Mouse (Mus musculus) MEL (cell line): Measurements from ENCODE around the gene Pip5k1c. TPM values are rescaled to one million over a fixed set of nuclear protein-coding genes. Genes with fewer than 3 reads are reported as not detected.

Experiments
- DNase-seq: peaks from one replicate; pipeline ENCODE4 v3.0.0; 2011; ENCODE audit warnings: low read depth, low spot score
- H3K27ac ChIP-seq: 2 replicates; pipeline ENCODE4 v1.5.1; 2012; ENCODE audit warnings: low read depth, mild to moderate bottlenecking, control low read depth, low read length, moderate library complexity; ENCODE audit not compliant: control insufficient read depth
- H3K27me3 ChIP-seq, 2 experiments: fragments of 150-350 bp in 1 of 2; sonication (generic) in 1 of 2; 2 replicates each; pipeline ENCODE4 v1.6.1; 2012; ENCODE audit warnings: low read length in 2 of 2, mild to moderate bottlenecking in 2 of 2, improper control_type of control experiment in 1 of 2, moderate library complexity in 1 of 2; ENCODE audit not compliant: insufficient read depth in 2 of 2, control insufficient read depth in 1 of 2
- H3K36me3 ChIP-seq, 2 experiments: 2 replicates each; pipeline ENCODE4 v1.6.1; 2012 to 2014; ENCODE audit warnings: low read length in 2 of 2, improper control_type of control experiment in 1 of 2, inconsistent platforms in 1 of 2, mild to moderate bottlenecking in 1 of 2; ENCODE audit not compliant: insufficient read depth in 2 of 2, control insufficient read depth in 1 of 2
- H3K4me1 ChIP-seq, 2 experiments: fragments of 150-350 bp in 1 of 2; sonication (generic) in 1 of 2; 2 replicates each; pipeline ENCODE4 v1.6.1; 2012; ENCODE audit warnings: low read length in 2 of 2, improper control_type of control experiment in 1 of 2, mild to moderate bottlenecking in 1 of 2; ENCODE audit not compliant: insufficient read depth in 2 of 2, control insufficient read depth in 1 of 2
- H3K4me3 ChIP-seq, 2 experiments: fragments of 150-350 bp in 1 of 2; sonication (generic) in 1 of 2; 2 replicates each; pipeline ENCODE4 v1.5.1; 2012; ENCODE audit warnings: low read depth in 2 of 2, low read length in 2 of 2, mild to moderate bottlenecking in 2 of 2, moderate library complexity in 2 of 2, control low read depth in 1 of 2, improper control_type of control experiment in 1 of 2; ENCODE audit not compliant: control insufficient read depth in 1 of 2, insufficient read depth in 1 of 2
- H3K79me2 ChIP-seq: 2 replicates; pipeline ENCODE4 v1.6.1; 2012; ENCODE audit warnings: mild to moderate bottlenecking, low read length, moderate library complexity; ENCODE audit not compliant: control insufficient read depth, poor library complexity, insufficient read depth
- H3K9ac ChIP-seq: 2 replicates; pipeline ENCODE4 v1.6.1; 2012; ENCODE audit warnings: low read depth, mild to moderate bottlenecking, control low read depth, low read length, moderate library complexity; ENCODE audit not compliant: control insufficient read depth, poor library complexity, severe bottlenecking
- H3K9me3 ChIP-seq: fragments of 150-350 bp; sonication (generic); replicated peaks from 2 replicates; pipeline ENCODE4 v1.6.1; 2012; ENCODE audit warnings: mild to moderate bottlenecking, low read length, improper control_type of control experiment, moderate library complexity; ENCODE audit not compliant: insufficient read depth
- BHLHE40 ChIP-seq: IDR thresholded peaks from 2 replicates; pipeline ENCODE4 v1.6.1; 2012; ENCODE audit warnings: low read depth, mild to moderate bottlenecking, inconsistent platforms, low read length, improper control_type of control experiment, borderline replicate concordance
- CHD1 ChIP-seq: IDR thresholded peaks from 2 replicates; pipeline ENCODE4 v1.6.1; 2012; ENCODE audit warnings: low read depth, mild to moderate bottlenecking, inconsistent platforms, low read length, improper control_type of control experiment
- CTCF ChIP-seq, 3 experiments: IDR thresholded peaks in 2 of 3; conservative IDR thresholded peaks in 1 of 3; 2 replicates each; pipeline ENCODE4 v1.5.1; 2011 to 2012; ENCODE audit warnings: low read length in 3 of 3, low read depth in 2 of 3, mild to moderate bottlenecking in 2 of 3, improper control_type of control experiment in 1 of 3, inconsistent platforms in 1 of 3, mixed read lengths in 1 of 3, moderate library complexity in 1 of 3; ENCODE audit not compliant: control insufficient read depth in 1 of 3, insufficient read depth in 1 of 3, poor library complexity in 1 of 3, severe bottlenecking in 1 of 3
- E2F4 ChIP-seq: IDR thresholded peaks from 2 replicates; pipeline ENCODE4 v1.6.1; 2011; ENCODE audit warnings: low read depth, low read length, improper control_type of control experiment, borderline replicate concordance
- ELF1 ChIP-seq: IDR thresholded peaks from 2 replicates; pipeline ENCODE4 v1.6.1; 2014; ENCODE audit warnings: low read depth, mild to moderate bottlenecking, inconsistent platforms, low read length, improper control_type of control experiment, moderate library complexity
- EP300 ChIP-seq, 2 experiments: IDR thresholded peaks; 2 replicates each; pipeline ENCODE4 v1.6.1; 2011; ENCODE audit warnings: improper control_type of control experiment in 2 of 2, low read length in 2 of 2, low read depth in 1 of 2, mild to moderate bottlenecking in 1 of 2
- ETS1 ChIP-seq: IDR thresholded peaks from 2 replicates; pipeline ENCODE4 v1.6.1; 2012; ENCODE audit warnings: low read depth, mild to moderate bottlenecking, inconsistent platforms, low read length, improper control_type of control experiment, moderate library complexity
- GATA1 ChIP-seq: IDR thresholded peaks from 2 replicates; pipeline ENCODE4 v1.6.1; 2011; ENCODE audit warnings: low read depth, low read length, improper control_type of control experiment
- HCFC1 ChIP-seq: IDR thresholded peaks from 2 replicates; pipeline ENCODE4 v1.6.1; 2012; ENCODE audit warnings: low read depth, mild to moderate bottlenecking, inconsistent platforms, low read length, improper control_type of control experiment, moderate library complexity
- JUND ChIP-seq: IDR thresholded peaks from 2 replicates; pipeline ENCODE4 v1.6.1; 2011; ENCODE audit warnings: low read depth, mild to moderate bottlenecking, improper control_type of control experiment, low read length
- KAT2A ChIP-seq: conservative IDR thresholded peaks from 2 replicates; pipeline ENCODE4 v1.6.1; 2012; ENCODE audit warnings: low read depth, low read length, improper control_type of control experiment, inconsistent platforms
- MAX ChIP-seq: IDR thresholded peaks from 2 replicates; pipeline ENCODE4 v1.6.1; 2011; ENCODE audit warnings: low read length, improper control_type of control experiment
- MAZ ChIP-seq: IDR thresholded peaks from 2 replicates; pipeline ENCODE4 v1.6.1; 2012; ENCODE audit warnings: low read depth, mild to moderate bottlenecking, inconsistent platforms, low read length, improper control_type of control experiment
- MEF2A ChIP-seq: IDR thresholded peaks from 2 replicates; pipeline ENCODE4 v1.6.1; 2014; ENCODE audit warnings: low read depth, mild to moderate bottlenecking, inconsistent platforms, low read length, improper control_type of control experiment; ENCODE audit not compliant: poor library complexity, insufficient replicate concordance, severe bottlenecking; ENCODE audit errors: extremely low read depth
- MYC ChIP-seq: IDR thresholded peaks from 2 replicates; pipeline ENCODE4 v1.6.1; 2011; ENCODE audit warnings: low read depth, mild to moderate bottlenecking, low read length, improper control_type of control experiment, moderate library complexity
- NELFE ChIP-seq: IDR thresholded peaks from 2 replicates; pipeline ENCODE4 v1.6.1; 2011; ENCODE audit warnings: low read depth, low read length, improper control_type of control experiment
- NRF1 ChIP-seq: IDR thresholded peaks from 2 replicates; pipeline ENCODE4 v1.6.1; 2014; ENCODE audit warnings: low read depth, mild to moderate bottlenecking, inconsistent platforms, low read length, improper control_type of control experiment, moderate library complexity; ENCODE audit not compliant: poor library complexity, insufficient read depth, severe bottlenecking
- POLR2AphosphoS2 ChIP-seq: IDR thresholded peaks from 2 replicates; pipeline ENCODE4 v1.6.1; 2011; ENCODE audit warnings: low read length, improper control_type of control experiment
- POLR2AphosphoS5 ChIP-seq: IDR thresholded peaks from 2 replicates; pipeline ENCODE4 v1.6.1; 2012; ENCODE audit warnings: low read depth, borderline replicate concordance, mild to moderate bottlenecking, inconsistent platforms, low read length, moderate library complexity, mixed read lengths
- RCOR1 ChIP-seq: IDR thresholded peaks from 2 replicates; pipeline ENCODE4 v1.6.1; 2012; ENCODE audit warnings: low read depth, mild to moderate bottlenecking, inconsistent platforms, low read length, improper control_type of control experiment
- SIN3A ChIP-seq: IDR thresholded peaks from 2 replicates; pipeline ENCODE4 v1.6.1; 2012; ENCODE audit warnings: low read length, improper control_type of control experiment, inconsistent platforms
- TAL1 ChIP-seq: IDR thresholded peaks from 2 replicates; pipeline ENCODE4 v1.6.1; 2012; ENCODE audit warnings: mild to moderate bottlenecking, inconsistent platforms, low read length, moderate library complexity, mixed read lengths
- TBP ChIP-seq: IDR thresholded peaks from 2 replicates; pipeline ENCODE4 v1.8.0; 2011; ENCODE audit warnings: low read depth, low read length, improper control_type of control experiment
- TCF12 ChIP-seq: IDR thresholded peaks from 2 replicates; pipeline ENCODE4 v1.6.1; 2014; ENCODE audit warnings: low read depth, mild to moderate bottlenecking, inconsistent platforms, low read length, improper control_type of control experiment, moderate library complexity
- UBTF ChIP-seq: IDR thresholded peaks from 2 replicates; pipeline ENCODE4 v1.6.1; 2012; ENCODE audit warnings: low read depth, mild to moderate bottlenecking, inconsistent platforms, low read length, improper control_type of control experiment, moderate library complexity, borderline replicate concordance; ENCODE audit not compliant: insufficient read depth
- USF1 ChIP-seq: IDR thresholded peaks from 2 replicates; pipeline ENCODE4 v1.6.1; 2014; ENCODE audit warnings: low read depth, mild to moderate bottlenecking, inconsistent platforms, low read length, improper control_type of control experiment, moderate library complexity
- USF2 ChIP-seq, 2 experiments: IDR thresholded peaks; 2 replicates each; pipeline ENCODE4 v1.6.1; 2011 to 2012; ENCODE audit warnings: improper control_type of control experiment in 2 of 2, low read length in 2 of 2, borderline replicate concordance in 1 of 2, inconsistent platforms in 1 of 2, low read depth in 1 of 2, mild to moderate bottlenecking in 1 of 2; ENCODE audit not compliant: insufficient read depth in 1 of 2
- ZC3H11A ChIP-seq: IDR thresholded peaks from 2 replicates; pipeline ENCODE4 v1.6.1; 2012; ENCODE audit warnings: low read depth, mild to moderate bottlenecking, inconsistent platforms, low read length, improper control_type of control experiment
- ZKSCAN1 ChIP-seq: IDR thresholded peaks from 2 replicates; pipeline ENCODE4 v1.6.1; 2012; ENCODE audit warnings: low read depth, mild to moderate bottlenecking, inconsistent platforms, low read length, improper control_type of control experiment, moderate library complexity
- ZNF384 ChIP-seq: IDR thresholded peaks from 2 replicates; pipeline ENCODE4 v1.6.1; 2012; ENCODE audit warnings: low read depth, mild to moderate bottlenecking, inconsistent platforms, low read length, improper control_type of control experiment
- polyA plus RNA-seq, 2 experiments: library from polyadenylated mRNA; stranded (reverse) in 1 of 2; unstranded in 1 of 2; fragments of >175 nt in 1 of 2; fragments of >200 nt in 1 of 2; gene quantifications; 2 replicates each; pipeline versions ENCODE4 v1.2.1 to v1.2.4; 2012; ENCODE audit warnings: low replicate concordance in 2 of 2, low read depth in 1 of 2; ENCODE audit not compliant: insufficient read length in 2 of 2, insufficient read depth in 1 of 2, missing spikeins in 1 of 2
- total RNA-seq: library from RNA; depleted of rRNA; stranded (reverse); fragments of 300-350 nt; gene quantifications from 2 replicates; pipeline ENCODE4 v1.2.3, GENCODE M21; 2012

Pip5k1c gene
- total and polyA plus RNA-seq, 3 experiments = 14.4 to 40.5 TPM; not detected in 1

DNA sequence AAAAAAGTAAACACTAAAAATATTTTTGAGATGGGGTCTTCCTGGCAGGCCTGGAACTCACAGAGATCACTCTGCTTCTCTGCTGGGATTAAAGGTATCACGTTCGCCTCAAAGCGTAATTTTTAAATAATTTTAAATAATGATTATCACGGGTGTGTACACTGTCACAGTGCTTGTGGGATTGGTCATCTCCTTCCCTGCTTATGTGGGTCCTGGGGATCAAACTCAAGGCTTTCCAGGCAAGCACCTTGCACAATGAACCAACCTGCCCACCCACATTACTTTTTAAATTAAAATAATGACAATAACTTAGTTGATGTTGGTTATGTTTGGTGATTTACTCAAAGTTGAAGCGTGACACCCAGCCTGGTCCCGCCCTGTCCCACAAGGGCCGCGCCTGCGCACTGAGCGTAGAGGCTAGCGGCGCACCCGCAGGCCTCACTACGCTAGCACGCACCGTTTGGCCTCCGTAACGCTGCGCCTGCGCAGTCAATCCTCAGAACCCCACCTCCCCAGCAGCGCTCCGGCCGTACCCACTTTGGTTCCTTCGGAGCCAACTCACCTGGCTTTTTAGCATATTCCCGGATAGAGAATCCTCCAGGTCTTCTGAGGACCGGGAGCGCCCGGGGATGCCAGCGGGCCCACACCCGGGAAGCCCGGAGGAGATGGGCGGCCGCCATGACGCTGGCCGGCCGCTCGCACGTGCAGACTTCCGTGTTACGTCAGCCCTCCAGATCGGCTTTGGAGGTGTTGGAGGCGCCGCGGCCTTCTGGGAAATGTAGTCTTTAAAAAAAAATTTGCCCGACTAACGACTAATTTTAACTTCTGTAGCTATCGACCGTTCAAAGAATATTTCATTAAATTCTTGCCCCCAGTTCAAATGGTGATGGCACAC, 26.3 kb upstream of the Pip5k1c start, which contains the start of the genes Mrpl54 and Apba3 (continued):
- no peak for TF ChIP-seq ZKSCAN1
- no peak for TF ChIP-seq CTCF (IDR thresholded peaks at IDR 0.05 in 2 of 3, conservative IDR thresholded peaks at IDR 0.05 in 1 of 3; ENCODE audit: control insufficient read depth in 1 of 3, insufficient read depth in 1 of 3, low read depth in 2 of 3, low read length in 3 of 3, poor library complexity in 1 of 3, severe bottlenecking in 1 of 3)
- peak; percentile 84 for TF ChIP-seq KAT2A
- peak; percentile 98 for TF ChIP-seq MYC
- TF ChIP-seq CHD1 = no peak
- TF ChIP-seq USF1 = no peak
- TF ChIP-seq EP300 (IDR thresholded peaks at IDR 0.05; ENCODE audit: low read depth in 1 of 2, low read length in 2 of 2) = no peak

DNA sequence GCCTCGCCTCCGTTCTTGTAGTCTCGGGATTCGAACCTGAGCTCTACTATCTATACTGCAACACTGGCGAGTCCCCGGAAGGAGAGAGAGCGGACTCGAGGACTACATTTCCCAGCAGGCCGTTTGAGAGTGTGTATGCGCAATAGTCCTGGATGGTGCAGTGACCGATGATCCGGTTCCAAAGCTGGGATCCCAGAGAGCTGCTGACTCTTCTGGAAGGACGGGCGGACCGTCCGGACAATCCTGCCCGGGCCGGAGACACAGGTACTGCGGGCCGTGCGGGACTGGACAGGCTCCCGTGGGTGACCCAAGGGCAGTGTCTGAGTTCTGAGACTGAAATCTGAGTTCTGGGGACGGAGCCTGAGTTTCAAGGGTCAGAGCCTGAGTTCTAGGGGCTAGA, 24.7 kb upstream of the Pip5k1c start:
- H3K79me2 ChIP-seq = peaks cover 21% of the 10 kb centered on the region
- no peak overlapping the region for H3K27ac ChIP-seq
- peak overlapping the region; percentile 81 to 100 for H3K4me3 ChIP-seq
- H3K9ac ChIP-seq = peak overlapping the region; percentile 81
- peaks cover 4 to 18% of the 10 kb centered on the region in 2 experiments; a peak in 3 of 4 replicates for H3K4me1 ChIP-seq
- no peaks in the 10 kb centered on the region for H3K27me3 ChIP-seq
- H3K36me3 ChIP-seq = peaks cover 0 to 2% of the 10 kb centered on the region in 2 experiments; a peak in 2 of 4 replicates
- DNase-seq = peak; percentile 93
- no peaks in the 10 kb centered on the region for H3K9me3 ChIP-seq
- TF ChIP-seq TBP = peak; percentile 65
- no peak for TF ChIP-seq RCOR1
- TF ChIP-seq MAX = no peak
- peak; percentile 35; the same call in 1 of the 2 replicates for TF ChIP-seq POLR2AphosphoS2
- no peak for TF ChIP-seq ETS1
- peak; percentile 87; the same call in 1 of the 2 replicates for TF ChIP-seq KAT2A
- TF ChIP-seq POLR2AphosphoS5 = no peak
- no peak for TF ChIP-seq USF1
- no peak for TF ChIP-seq UBTF
- peak; percentile 46; the same call in 1 of the 2 replicates for TF ChIP-seq MYC
- peak; percentile 95 for TF ChIP-seq ELF1
- no peak for TF ChIP-seq ZKSCAN1
- no peak for TF ChIP-seq MEF2A
- no peak for TF ChIP-seq CTCF (IDR thresholded peaks at IDR 0.05 in 2 of 3, conservative IDR thresholded peaks at IDR 0.05 in 1 of 3; ENCODE audit: control insufficient read depth in 1 of 3, insufficient read depth in 1 of 3, low read depth in 2 of 3, low read length in 3 of 3, poor library complexity in 1 of 3, severe bottlenecking in 1 of 3)
- TF ChIP-seq EP300 (IDR thresholded peaks at IDR 0.05; ENCODE audit: low read depth in 1 of 2, low read length in 2 of 2) = no peak
- TF ChIP-seq USF2 (IDR thresholded peaks at IDR 0.05; ENCODE audit: borderline replicate concordance in 1 of 2, insufficient read depth in 1 of 2, low read depth in 1 of 2, low read length in 2 of 2) = no peak
- TF ChIP-seq ZC3H11A = no peak
- peak; percentile 80 for TF ChIP-seq NRF1
- TF ChIP-seq HCFC1 = peak; percentile 99
- no peak for TF ChIP-seq CHD1
- TF ChIP-seq JUND = no peak
- TF ChIP-seq MAZ = no peak
- peak; percentile 58 for TF ChIP-seq NELFE
- TF ChIP-seq ZNF384 = no peak
- TF ChIP-seq SIN3A = peak; percentile 90
- no peak for TF ChIP-seq E2F4
- TF ChIP-seq TCF12 = peak; percentile 52; the same call in 1 of the 2 replicates
- no peak for TF ChIP-seq TAL1
- TF ChIP-seq GATA1 = no peak
- TF ChIP-seq BHLHE40 = peak; percentile 67; the same call in 1 of the 2 replicates
